Mouse (Mus musculus): ENCODE data around the gene Dydc1. TPM values are rescaled to one million over a fixed set of nuclear protein-coding genes. Genes with fewer than 3 reads are reported as not detected.

Dydc1 gene
- polyA plus RNA-seq, 1 experiment from 2014 or later = 0.30 TPM

DNA sequence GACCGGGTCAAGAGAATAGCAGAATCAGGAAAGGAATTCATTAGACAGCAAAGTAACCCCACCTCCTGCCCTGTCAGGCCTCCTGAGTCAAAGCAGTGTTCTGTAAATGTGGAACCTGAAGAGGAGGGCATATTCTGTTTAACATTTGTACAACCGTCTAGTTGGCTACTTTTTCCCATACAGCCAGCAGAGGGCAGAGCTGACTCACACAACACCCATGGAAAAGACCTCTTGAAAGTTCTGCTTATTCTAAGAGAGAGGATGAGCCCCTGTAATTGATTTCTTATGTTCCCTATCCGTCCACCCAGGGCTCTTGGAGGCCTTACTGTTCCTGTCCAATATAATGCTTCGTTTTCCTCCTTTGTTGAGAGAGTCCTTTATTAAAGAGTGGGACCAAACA lies 55.3 kb downstream of the Dydc1 start:
- Histone ChIP-seq H3K9me3 (ENCODE audit: low read length) (no peaks in the 10 kb centered on the region), H3K27ac (ENCODE audit: low read length) (no peak overlapping the region), H3K4me3 (ENCODE audit: low read depth, low read length) (no peak overlapping the region), H3K9ac (replicated peaks; ENCODE audit: low read depth) (no peak overlapping the region), H3K27me3 (replicated peaks; ENCODE audit: insufficient read depth, low read length) (no peaks in the 10 kb centered on the region), H3K4me2 (replicated peaks; ENCODE audit: low read depth, low read length) (no peak overlapping the region), H3K4me1 (ENCODE audit: insufficient read depth, low read depth, low read length) (peaks cover 3% of the 10 kb centered on the region; the same call in 1 of the 2 replicates), H3K36me3 (ENCODE audit: insufficient read depth, low read length) (no peaks in the 10 kb centered on the region)
- ATAC-seq = no peak
- WGBS = 12% methylated on average over 4 of the region's 4 CpGs
- TF ChIP-seq EP300 (IDR thresholded peaks at IDR 0.05) = no peak
- TF ChIP-seq CTCF (IDR thresholded peaks at IDR 0.05) = peak; percentile 76
- peak; percentile 57 for DNase-seq (ENCODE audit: low spot score)

DNA sequence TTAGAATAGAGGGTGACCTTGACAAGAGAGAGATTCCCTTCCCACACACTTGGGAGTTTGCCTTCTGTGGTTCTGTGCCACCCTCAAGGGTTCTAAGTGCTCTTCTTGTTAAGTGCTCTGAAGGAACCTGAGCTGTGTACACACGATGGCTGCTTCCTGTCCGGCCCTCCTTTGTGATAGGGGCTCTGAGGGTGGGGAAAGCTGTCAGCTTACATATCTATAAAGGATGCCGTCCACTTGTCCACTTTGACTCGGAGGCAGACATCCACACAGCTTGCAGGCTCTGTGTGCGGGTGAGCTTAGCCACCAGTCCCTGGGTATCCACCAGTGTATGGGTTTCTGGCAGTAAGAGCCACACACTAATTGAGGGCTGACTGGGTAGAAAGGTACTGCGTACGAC lies 58.8 kb downstream of the Dydc1 start, which contains the start of gene Sftpa1:
TSS of gene Sftpa1 (plus strand) at position 243 of the 400 bp plus-strand sequence.
- peaks cover 3% of the 10 kb centered on the region; the same call in 1 of the 2 replicates for H3K4me1 ChIP-seq (ENCODE audit: insufficient read depth, low read depth, low read length)
- WGBS = 41% methylated on average over 7 of the region's 7 CpGs
- H3K9ac ChIP-seq (replicated peaks; ENCODE audit: low read depth) = no peak within 1 kb of the TSS
- peak within 1 kb of the TSS; percentile 41 for H3K4me2 ChIP-seq (replicated peaks; ENCODE audit: low read depth, low read length)
- H3K9me3 ChIP-seq (ENCODE audit: low read length) = no peaks in the 10 kb centered on the region
- no peaks in the 10 kb centered on the region for H3K36me3 ChIP-seq (ENCODE audit: insufficient read depth, low read length)
- no peaks in the 10 kb centered on the region for H3K27me3 ChIP-seq (replicated peaks; ENCODE audit: insufficient read depth, low read length)
- DNase-seq (ENCODE audit: low spot score) (peak; percentile 65), ATAC-seq (peak; percentile 84)
- no peak for TF ChIP-seq CTCF (IDR thresholded peaks at IDR 0.05)
- TF ChIP-seq EP300 (IDR thresholded peaks at IDR 0.05) = no peak
- H3K4me3 ChIP-seq (ENCODE audit: low read depth, low read length) = no peak within 1 kb of the TSS; the same call in 1 of the 2 replicates
- H3K27ac ChIP-seq (ENCODE audit: low read length) = peak within 1 kb of the TSS; percentile 51

DNA sequence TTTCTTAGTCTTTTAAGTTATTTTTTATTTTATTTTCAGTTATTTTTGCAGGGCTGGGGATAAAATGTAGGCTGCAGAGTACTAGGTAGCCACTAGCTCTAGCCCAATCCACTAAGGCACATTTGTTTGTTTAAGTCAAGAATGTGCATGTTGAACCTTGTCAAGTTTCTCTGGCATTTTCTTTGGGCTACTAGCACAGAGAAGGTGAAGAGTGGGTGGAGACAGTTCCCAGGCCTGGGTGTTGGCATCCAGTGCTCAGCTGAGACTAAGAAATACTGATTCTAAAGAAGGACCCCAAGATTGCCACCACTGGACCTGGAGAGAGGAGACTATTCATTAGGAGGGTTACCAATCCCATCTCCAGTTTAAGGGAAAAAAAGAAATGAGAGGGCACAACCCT lies 64.3 kb downstream of the Dydc1 start:
- H3K4me2 ChIP-seq (replicated peaks; ENCODE audit: low read depth, low read length) = no peak overlapping the region
- no peak overlapping the region for H3K27ac ChIP-seq (ENCODE audit: low read length)
- no peaks in the 10 kb centered on the region for H3K36me3 ChIP-seq (ENCODE audit: insufficient read depth, low read length)
- H3K4me3 ChIP-seq (ENCODE audit: low read depth, low read length) = no peak overlapping the region
- no peaks in the 10 kb centered on the region for H3K9me3 ChIP-seq (ENCODE audit: low read length)
- no peaks in the 10 kb centered on the region for H3K27me3 ChIP-seq (replicated peaks; ENCODE audit: insufficient read depth, low read length)
- no peak overlapping the region for H3K9ac ChIP-seq (replicated peaks; ENCODE audit: low read depth)
- peak; percentile 36 for ATAC-seq
- no peak for TF ChIP-seq CTCF (IDR thresholded peaks at IDR 0.05)
- TF ChIP-seq EP300 (IDR thresholded peaks at IDR 0.05) = 0 out of 2 replicates have a peak, but pooled peaks have one; percentile 22
- DNase-seq (ENCODE audit: low spot score) = peak; percentile 59
- no peaks in the 10 kb centered on the region for H3K4me1 ChIP-seq (ENCODE audit: insufficient read depth, low read depth, low read length)

DNA sequence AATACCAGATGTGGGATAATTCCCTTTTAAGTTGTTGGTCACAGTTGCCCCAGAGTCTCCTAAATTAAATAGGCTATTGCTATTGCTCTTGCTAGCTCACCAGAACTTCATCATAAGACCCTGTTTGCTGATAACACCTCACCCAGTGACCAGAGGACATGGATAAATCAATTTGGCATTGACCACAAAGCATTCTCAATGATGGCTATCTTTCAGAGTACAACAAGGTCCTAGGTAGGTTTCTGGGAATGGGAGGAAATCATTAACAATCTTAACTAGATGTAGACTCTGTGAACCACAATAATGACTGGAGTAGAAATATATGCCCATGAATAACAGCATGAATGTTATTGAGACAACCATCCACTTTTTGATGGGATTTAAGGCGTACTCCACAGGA lies 68.0 kb downstream of the Dydc1 start:
- TF ChIP-seq EP300 (IDR thresholded peaks at IDR 0.05) (no peak), CTCF (IDR thresholded peaks at IDR 0.05) (no peak)
- no peaks in the 10 kb centered on the region for H3K36me3 ChIP-seq (ENCODE audit: insufficient read depth, low read length)
- 90% methylated on average over 1 of the region's 1 CpGs for WGBS
- H3K4me2 ChIP-seq (replicated peaks; ENCODE audit: low read depth, low read length) = no peak overlapping the region
- DNase-seq (ENCODE audit: low spot score) (no peak), ATAC-seq (no peak)
- no peak overlapping the region for H3K9ac ChIP-seq (replicated peaks; ENCODE audit: low read depth)
- no peaks in the 10 kb centered on the region for H3K9me3 ChIP-seq (ENCODE audit: low read length)
- no peak overlapping the region for H3K4me3 ChIP-seq (ENCODE audit: low read depth, low read length)
- no peak overlapping the region for H3K27ac ChIP-seq (ENCODE audit: low read length)
- no peaks in the 10 kb centered on the region for H3K27me3 ChIP-seq (replicated peaks; ENCODE audit: insufficient read depth, low read length)
- H3K4me1 ChIP-seq (ENCODE audit: insufficient read depth, low read depth, low read length) = no peaks in the 10 kb centered on the region

Other genes with a start within 250 kb of the Dydc1 start
- gene Sh2d4b, start 179.6 kb upstream of the Dydc1 start, polyA plus RNA-seq (2015; fragmentation: Nextera tagmentation; extraction: Ambion mirVana) = 0.38 and 0.58 TPM in 2 replicates
- gene Tspan14, start 106.1 kb upstream of the Dydc1 start, polyA plus RNA-seq (2015; fragmentation: Nextera tagmentation; extraction: Ambion mirVana) = 77.3 and 84.9 TPM in 2 replicates
- 40.6 and 50.1 TPM in 2 replicates for gene Fam213a, start 59.1 kb upstream of the Dydc1 start, polyA plus RNA-seq (2015; fragmentation: Nextera tagmentation; extraction: Ambion mirVana)
- gene Dydc2, start 3.7 kb upstream of the Dydc1 start, polyA plus RNA-seq (2015; fragmentation: Nextera tagmentation; extraction: Ambion mirVana) = 1.7 and 3.1 TPM in 2 replicates
- gene Mat1a, start 32.1 kb downstream of the Dydc1 start, polyA plus RNA-seq (2015; fragmentation: Nextera tagmentation; extraction: Ambion mirVana) = 2.5 and 3.1 TPM in 2 replicates
- 4,795 and 4,929 TPM in 2 replicates for gene Sftpa1, start 58.9 kb downstream of the Dydc1 start, polyA plus RNA-seq (2015; fragmentation: Nextera tagmentation; extraction: Ambion mirVana)
- 0.76 and 1.3 TPM in 2 replicates for gene Mbl1, start 78.5 kb downstream of the Dydc1 start, polyA plus RNA-seq (2015; fragmentation: Nextera tagmentation; extraction: Ambion mirVana)
- gene Sftpd, start 112.2 kb downstream of the Dydc1 start, polyA plus RNA-seq (2015; fragmentation: Nextera tagmentation; extraction: Ambion mirVana) = 1,484 and 1,674 TPM in 2 replicates
- gene Gm2832, start 205.9 kb downstream of the Dydc1 start, polyA plus RNA-seq (2015; fragmentation: Nextera tagmentation; extraction: Ambion mirVana) = 0.07 and 0.11 TPM in 2 replicates